Mouse (Mus musculus): ENCODE measurements around the gene Gm13119.
"Not testable (repeated sequence)": the region's sequence is repeated elsewhere in the genome, so short reads cannot be mapped to it uniquely, and the experiment has no call there.

GRCm38 (mm10) chr4:144312666-144313460 lies 44.9 kb upstream of the Gm13119 start:
- TF ChIP-seq NRF1 (IDR thresholded peaks at IDR 0.05; ENCODE audit: insufficient read depth, low read depth, low read length, poor library complexity, severe bottlenecking); MAZ (IDR thresholded peaks at IDR 0.05; ENCODE audit: low read depth, low read length); BHLHE40 (IDR thresholded peaks at IDR 0.05; ENCODE audit: borderline replicate concordance, low read depth, low read length); MAFK (IDR thresholded peaks at IDR 0.05; ENCODE audit: borderline replicate concordance, low read depth, low read length); SMC3 (IDR thresholded peaks at IDR 0.05; ENCODE audit: low read depth, low read length); RCOR1 (IDR thresholded peaks at IDR 0.05; ENCODE audit: low read depth, low read length); ZNF384 (IDR thresholded peaks at IDR 0.05; ENCODE audit: low read depth, low read length): not testable (repeated sequence)
